Mouse (Mus musculus) liver, embryonic 14.5 days (tissue): ENCODE results near the gene Cep162. TPM values are rescaled to one million over a fixed set of nuclear protein-coding genes. Genes with fewer than 3 reads are reported as not detected.

ENCODE experiments used
- ATAC-seq: fragments of 200-750 bp; cut with Nextera tagmentation; 2 replicates; pipeline ENCODE4 v1.8.0; 2017; ENCODE audit warnings: moderate number of reproducible peaks, mild to moderate bottlenecking, moderate library complexity; ENCODE audit not compliant: insufficient read depth
- DNase-seq, 3 experiments: peaks; one replicate each; pipeline ENCODE4 v3.0.0-alpha.2; 2012 to 2013; ENCODE audit warnings: low read depth in 3 of 3, low spot score in 3 of 3
- H3K27ac ChIP-seq: fragments of 300-500 bp; sonication (generic); 2 replicates; pipeline ENCODE4 v1.5.1; 2014; ENCODE audit warnings: moderate library complexity, mild to moderate bottlenecking, control low read depth, inconsistent platforms
- H3K27me3 ChIP-seq: fragments of 300-500 bp; sonication (generic); 2 replicates; pipeline ENCODE4 v1.6.1; 2014; ENCODE audit warnings: mild to moderate bottlenecking, low read length, moderate library complexity; ENCODE audit not compliant: control insufficient read depth, insufficient read depth
- H3K36me3 ChIP-seq: fragments of 300-500 bp; sonication (generic); replicated peaks from 2 replicates; pipeline ENCODE4 v1.6.1; 2014; ENCODE audit warnings: low read depth; ENCODE audit not compliant: control insufficient read depth, insufficient read depth
- H3K4me1 ChIP-seq, 2 experiments: fragments of 200-500 bp in 1 of 2; fragments of 300-500 bp in 1 of 2; sonication (generic) in 1 of 2; replicated peaks; 2 replicates each; pipeline ENCODE4 v1.6.1; 2012 to 2014; ENCODE audit warnings: antibody characterized with exemption in 1 of 2, inconsistent platforms in 1 of 2, low read length in 1 of 2; ENCODE audit not compliant: control insufficient read depth in 2 of 2, insufficient read depth in 2 of 2
- H3K4me2 ChIP-seq: fragments of 300-500 bp; sonication (generic); 2 replicates; pipeline ENCODE4 v1.6.1; 2014; ENCODE audit warnings: low read depth, mild to moderate bottlenecking, control low read depth, moderate library complexity
- H3K4me3 ChIP-seq, 2 experiments: fragments of 200-500 bp in 1 of 2; fragments of 300-500 bp in 1 of 2; sonication (generic) in 1 of 2; 2 replicates each; pipeline ENCODE4 v1.5.1; 2012 to 2014; ENCODE audit warnings: low read depth in 2 of 2, low read length in 2 of 2, mild to moderate bottlenecking in 2 of 2, control low read depth in 1 of 2, inconsistent platforms in 1 of 2, moderate library complexity in 1 of 2; ENCODE audit not compliant: insufficient read depth in 1 of 2
- H3K9ac ChIP-seq: fragments of 300-500 bp; sonication (generic); replicated peaks from 2 replicates; pipeline ENCODE4 v1.6.1; 2014; ENCODE audit warnings: mild to moderate bottlenecking, control low read depth, moderate library complexity
- H3K9me3 ChIP-seq: fragments of 300-500 bp; sonication (generic); 2 replicates; pipeline ENCODE4 v1.6.1; 2016; ENCODE audit warnings: low read length, mixed read lengths; ENCODE audit not compliant: control insufficient read depth
- CTCF ChIP-seq: IDR thresholded peaks from 2 replicates; pipeline ENCODE4 v1.5.1; 2016; ENCODE audit warnings: antibody characterized with exemption, low read depth, control low read depth
- EP300 ChIP-seq: IDR thresholded peaks from 2 replicates; pipeline ENCODE4 v1.6.1; 2016; ENCODE audit warnings: antibody characterized with exemption, low read depth
- WGBS: fragments of 180-500 bp; shearing (Covaris S2); extraction: QIAGEN DNeasy Blood & Tissue Kit; methylation state at CpG from one replicate; pipeline ENCODE4 v1.1.7; 2014; ENCODE audit not compliant: insufficient replicate concordance; 5-methylcytosine and 5-hydroxymethylcytosine counted together
- polyA plus RNA-seq, 2 experiments: library from polyadenylated mRNA; depleted of rRNA in 1 of 2; stranded (reverse) in 1 of 2; unstranded in 1 of 2; fragments of >200 nt; fragmentation: Nextera tagmentation in 1 of 2; extraction: Ambion mirVana in 1 of 2; gene quantifications; 2 replicates each; pipeline versions ENCODE4 v1.2.1 to v1.2.3; 2012 to 2014

Gene Cep162
- polyA plus RNA-seq, 2 experiments, result 1.5 to 1.7 TPM

GRCm38 (mm10) chr9:87200919-87201318 lies 54.4 kb downstream of the Cep162 start:
- Histone ChIP-seq H3K4me3 (no peak overlapping the region), H3K9ac (no peak overlapping the region), H3K27me3 (no peaks in the 10 kb centered on the region), H3K36me3 (peaks cover 6% of the 10 kb centered on the region; the same call in 1 of the 2 replicates), H3K9me3 (no peaks in the 10 kb centered on the region), H3K27ac (no peak overlapping the region), H3K4me1 (no peaks in the 10 kb centered on the region), H3K4me2 (no peak overlapping the region)
- TF ChIP-seq CTCF, result no peak
- no peak for TF ChIP-seq EP300
- 71% methylated on average over 4 of the region's 4 CpGs for WGBS
- DNase-seq, result no peak
- ATAC-seq, result no peak

GRCm38 (mm10) chr9:87200426-87200825 lies 54.9 kb downstream of the Cep162 start:
- no peak for TF ChIP-seq CTCF
- TF ChIP-seq EP300, result no peak
- no peak for DNase-seq
- Histone ChIP-seq H3K4me2 (no peak overlapping the region), H3K36me3 (peaks cover 6% of the 10 kb centered on the region; the same call in 1 of the 2 replicates), H3K27ac (no peak overlapping the region), H3K27me3 (no peaks in the 10 kb centered on the region), H3K9ac (no peak overlapping the region), H3K4me1 (no peaks in the 10 kb centered on the region), H3K4me3 (no peak overlapping the region), H3K9me3 (no peaks in the 10 kb centered on the region)
- ATAC-seq, result no peak
- WGBS, result 83% methylated on average over 5 of the region's 5 CpGs

GRCm38 (mm10) chr9:87198036-87198435 lies 57.3 kb downstream of the Cep162 start:
- TF ChIP-seq CTCF, result no peak
- TF ChIP-seq EP300, result no peak
- Histone ChIP-seq H3K4me2 (no peak overlapping the region), H3K4me1 (no peaks in the 10 kb centered on the region), H3K9ac (no peak overlapping the region), H3K9me3 (no peaks in the 10 kb centered on the region), H3K27ac (no peak overlapping the region), H3K36me3 (peaks cover 2% of the 10 kb centered on the region; the same call in 1 of the 2 replicates), H3K27me3 (no peaks in the 10 kb centered on the region), H3K4me3 (no peak overlapping the region)
- WGBS, result 81% methylated on average over 6 of the region's 6 CpGs
- ATAC-seq, result no peak
- DNase-seq, result no peak

- no peaks in the 10 kb centered on the region for H3K4me1 ChIP-seq
- TF ChIP-seq EP300 (no peak), CTCF (no peak)
- DNase-seq, result no peak
- no peaks in the 10 kb centered on the region for H3K27me3 ChIP-seq
- H3K4me2 ChIP-seq, result no peak overlapping the region
- no peak for ATAC-seq
- peaks cover 6% of the 10 kb centered on the region; the same call in 1 of the 2 replicates for H3K36me3 ChIP-seq
- 78% methylated on average over 3 of the region's 3 CpGs for WGBS
- H3K9me3 ChIP-seq, result no peaks in the 10 kb centered on the region
- no peak overlapping the region for H3K9ac ChIP-seq
- no peak overlapping the region for H3K27ac ChIP-seq
- H3K4me3 ChIP-seq, result no peak overlapping the region
These were observed 58.1 kb downstream of the Cep162 start for GRCm38 (mm10) chr9:87197277-87197676.

- WGBS, result 74% methylated on average over 1 of the region's 1 CpGs
- peaks cover 5% of the 10 kb centered on the region; the same call in 1 of the 2 replicates for H3K36me3 ChIP-seq
These were observed 61.6 kb downstream of the Cep162 start for GRCm38 (mm10) chr9:87193721-87194120.

More at GRCm38 (mm10) chr9:87193721-87194120, 61.6 kb downstream of the Cep162 start:
- no peak overlapping the region for H3K27ac ChIP-seq
- H3K9ac ChIP-seq, result no peak overlapping the region
- no peaks in the 10 kb centered on the region for H3K27me3 ChIP-seq
- H3K4me2 ChIP-seq, result no peak overlapping the region
- no peak for DNase-seq
- H3K4me1 ChIP-seq, result no peaks in the 10 kb centered on the region
- TF ChIP-seq EP300 (no peak), CTCF (no peak)
- H3K4me3 ChIP-seq, result no peak overlapping the region
- ATAC-seq, result no peak
- H3K9me3 ChIP-seq, result no peaks in the 10 kb centered on the region
